Mouse (Mus musculus) lung, adult 2 months (tissue): Measurements from ENCODE around the gene Cracr2b.

ENCODE experiments used
- CTCF ChIP-seq: fragments of 200-500 bp; IDR thresholded peaks from 2 replicates; pipeline ENCODE4 v1.5.1; 2011; ENCODE audit warnings: mild to moderate bottlenecking, low read length, control low read depth; ENCODE audit not compliant: insufficient read depth
- POLR2A ChIP-seq: fragments of 200-500 bp; IDR thresholded peaks from 2 replicates; pipeline ENCODE4 v1.6.1; 2011; ENCODE audit warnings: low read depth, mild to moderate bottlenecking, control low read depth, low read length, borderline replicate concordance; ENCODE audit errors: extremely low read depth

- TF ChIP-seq POLR2A (no peak), CTCF (no peak)
Observed at GRCm38 (mm10) chr7:141501820-141502555, 41.1 kb downstream of the Cracr2b start.
